Mouse (Mus musculus) heart, postnatal 4 days (tissue): Measurements from ENCODE around the gene Trnt1. TPM values are rescaled to one million over a fixed set of nuclear protein-coding genes. Genes with fewer than 3 reads are reported as not detected.

Experiments used
- DNase-seq: peaks from one replicate; pipeline ENCODE4 v3.0.0; 2021
- total RNA-seq, 2 experiments: library from RNA; stranded (reverse); gene quantifications; 2 replicates each; pipeline ENCODE4 v1.2.3; 2021

Trnt1 gene
- total RNA-seq, result 10 to 100 TPM; 40.5 to 40.9 TPM

GRCm38 (mm10) chr6:106768640-106769289 lies at the start of gene Trnt1:
Gene Trnt1 (plus strand): TSS chr6:106769120.
- DNase-seq, result peak; percentile 98

GRCm38 (mm10) chr6:106725642-106726041 lies 43.3 kb upstream of the Trnt1 start:
- DNase-seq, result no peak

GRCm38 (mm10) chr6:106726078-106726477 lies 42.8 kb upstream of the Trnt1 start:
- DNase-seq, result no peak

- no peak for DNase-seq
These were observed 41.2 kb upstream of the Trnt1 start for GRCm38 (mm10) chr6:106727703-106728102.

- no peak for DNase-seq
These were observed 39.1 kb upstream of the Trnt1 start for GRCm38 (mm10) chr6:106729682-106730314.

GRCm38 (mm10) chr6:106732563-106732962 lies 36.4 kb upstream of the Trnt1 start:
- DNase-seq, result no peak

GRCm38 (mm10) chr6:106738229-106738628 lies 30.7 kb upstream of the Trnt1 start:
- no peak for DNase-seq

GRCm38 (mm10) chr6:106740244-106740825 lies 28.6 kb upstream of the Trnt1 start:
- no peak for DNase-seq

- no peak for DNase-seq
These were observed 25.2 kb upstream of the Trnt1 start for GRCm38 (mm10) chr6:106743556-106744233.

GRCm38 (mm10) chr6:106745673-106746394 lies 23.1 kb upstream of the Trnt1 start:
- no peak for DNase-seq

- no peak for DNase-seq
These were observed 21.7 kb upstream of the Trnt1 start for GRCm38 (mm10) chr6:106747251-106747650.

GRCm38 (mm10) chr6:106747804-106748203 lies 21.1 kb upstream of the Trnt1 start:
- DNase-seq, result no peak

- no peak for DNase-seq
These were observed 20.0 kb upstream of the Trnt1 start, which contains the start of gene Il5ra for GRCm38 (mm10) chr6:106748887-106749388. Gene Il5ra (minus strand): TSS chr6:106749037.

GRCm38 (mm10) chr6:106750291-106750690 lies 18.6 kb upstream of the Trnt1 start:
- no peak for DNase-seq

GRCm38 (mm10) chr6:106758299-106758698 lies 10.6 kb upstream of the Trnt1 start:
- no peak for DNase-seq

GRCm38 (mm10) chr6:106760473-106761218 lies 8.3 kb upstream of the Trnt1 start:
- DNase-seq, result no peak

- DNase-seq, result no peak
These were observed 7.4 kb upstream of the Trnt1 start for GRCm38 (mm10) chr6:106761486-106761885.

- no peak for DNase-seq
These were observed 3.0 kb upstream of the Trnt1 start for GRCm38 (mm10) chr6:106765892-106766291.

- no peak for DNase-seq
These were observed 2.1 kb upstream of the Trnt1 start for GRCm38 (mm10) chr6:106766774-106767173.

GRCm38 (mm10) chr6:106769290-106769866 lies 458 bp downstream of the Trnt1 start:
- DNase-seq, result no peak

- DNase-seq, result no peak
These were observed 1.1 kb downstream of the Trnt1 start for GRCm38 (mm10) chr6:106770046-106770445.
